Mouse (Mus musculus): ENCODE results near the gene Supt3.

Supt3 gene

GRCm38 (mm10) chr17:45053371-45053770 is 276.4 kb downstream of the Supt3 start:
- in situ Hi-C loops (cut with MboI, MseI): no loop called here

- in situ Hi-C loops (cut with MboI, MseI): no loop called here
These were observed 277.6 kb downstream of the Supt3 start for GRCm38 (mm10) chr17:45054526-45054925.

- in situ Hi-C loops (cut with MboI, MseI): no loop called here
These were observed 279.9 kb downstream of the Supt3 start for GRCm38 (mm10) chr17:45056894-45057293.

DNA sequence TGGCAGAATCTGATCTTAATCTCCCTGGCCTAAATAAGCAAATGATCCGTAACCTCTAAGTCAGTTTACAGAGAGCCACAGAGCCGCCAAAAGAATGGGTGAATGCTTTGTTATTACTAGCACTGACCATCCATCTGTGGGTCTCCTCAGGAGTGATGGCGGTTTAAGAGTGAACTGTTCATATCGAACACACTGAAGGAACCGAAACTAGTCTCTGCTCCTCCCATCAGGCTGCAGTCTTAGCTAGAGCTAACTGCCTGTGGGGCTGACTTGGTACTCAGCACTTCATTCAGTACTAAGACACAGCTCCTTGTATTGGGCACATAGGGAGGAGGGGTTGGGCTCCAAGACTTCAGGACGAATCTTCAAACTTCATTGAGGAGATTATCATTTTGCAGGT is 280.8 kb downstream of the Supt3 start:
- in situ Hi-C loops (cut with MboI, MseI): no loop called here

- in situ Hi-C loops (cut with MboI, MseI): no loop called here
These were observed 281.8 kb downstream of the Supt3 start for GRCm38 (mm10) chr17:45058566-45059363.

DNA sequence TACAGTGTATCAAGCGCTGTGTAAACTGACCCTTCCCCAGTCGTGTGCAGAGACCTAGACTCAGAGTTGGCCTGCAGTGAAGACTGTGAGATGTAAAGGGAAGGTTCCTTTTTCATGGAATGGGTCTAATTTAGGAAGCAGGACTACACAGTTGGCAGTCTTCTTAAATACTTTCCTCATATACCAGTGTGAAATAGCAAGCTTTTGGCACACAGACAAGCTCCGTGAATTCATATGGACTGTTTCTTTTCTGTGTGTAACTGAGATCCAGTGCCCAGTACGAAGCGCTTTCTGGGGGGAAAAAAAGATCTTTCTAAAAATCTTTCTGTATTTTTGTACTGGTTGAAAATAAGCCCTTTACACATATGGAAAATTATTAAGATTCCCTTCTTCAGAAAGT is 286.8 kb downstream of the Supt3 start:
- in situ Hi-C loops (cut with MboI, MseI): no loop called here

- in situ Hi-C loops (cut with MboI, MseI): no loop called here
These were observed 288.5 kb downstream of the Supt3 start for GRCm38 (mm10) chr17:45065465-45065864.

GRCm38 (mm10) chr17:45067441-45067840 is 290.5 kb downstream of the Supt3 start:
- in situ Hi-C loops (cut with MboI, MseI): no loop called here

GRCm38 (mm10) chr17:45068321-45068720 is 291.4 kb downstream of the Supt3 start:
- in situ Hi-C loops (cut with MboI, MseI): no loop called here

GRCm38 (mm10) chr17:45072495-45073347 is 295.8 kb downstream of the Supt3 start:
- in situ Hi-C loops (cut with MboI, MseI): loop anchor here (5.0 to 10.0 kb wide), 2 partner anchors 75 to 302 kb away; no protein-coding TSS in a partner anchor

- in situ Hi-C loops (cut with MboI, MseI): loop anchor here (5.0 to 10.0 kb wide), 2 partner anchors 74 to 302 kb away; no protein-coding TSS in a partner anchor
These were observed 296.3 kb downstream of the Supt3 start for GRCm38 (mm10) chr17:45073348-45073634.

GRCm38 (mm10) chr17:45073779-45074178 is 296.8 kb downstream of the Supt3 start:
- in situ Hi-C loops (cut with MboI, MseI): loop anchor here (5.0 to 10.0 kb wide), 2 partner anchors 74 to 301 kb away; no protein-coding TSS in a partner anchor

- in situ Hi-C loops (cut with MboI, MseI): loop anchor here (10.0 kb wide), 1 partner anchor 298 kb away; no protein-coding TSS in a partner anchor
These were observed 300.0 kb downstream of the Supt3 start for GRCm38 (mm10) chr17:45076951-45077350.

DNA sequence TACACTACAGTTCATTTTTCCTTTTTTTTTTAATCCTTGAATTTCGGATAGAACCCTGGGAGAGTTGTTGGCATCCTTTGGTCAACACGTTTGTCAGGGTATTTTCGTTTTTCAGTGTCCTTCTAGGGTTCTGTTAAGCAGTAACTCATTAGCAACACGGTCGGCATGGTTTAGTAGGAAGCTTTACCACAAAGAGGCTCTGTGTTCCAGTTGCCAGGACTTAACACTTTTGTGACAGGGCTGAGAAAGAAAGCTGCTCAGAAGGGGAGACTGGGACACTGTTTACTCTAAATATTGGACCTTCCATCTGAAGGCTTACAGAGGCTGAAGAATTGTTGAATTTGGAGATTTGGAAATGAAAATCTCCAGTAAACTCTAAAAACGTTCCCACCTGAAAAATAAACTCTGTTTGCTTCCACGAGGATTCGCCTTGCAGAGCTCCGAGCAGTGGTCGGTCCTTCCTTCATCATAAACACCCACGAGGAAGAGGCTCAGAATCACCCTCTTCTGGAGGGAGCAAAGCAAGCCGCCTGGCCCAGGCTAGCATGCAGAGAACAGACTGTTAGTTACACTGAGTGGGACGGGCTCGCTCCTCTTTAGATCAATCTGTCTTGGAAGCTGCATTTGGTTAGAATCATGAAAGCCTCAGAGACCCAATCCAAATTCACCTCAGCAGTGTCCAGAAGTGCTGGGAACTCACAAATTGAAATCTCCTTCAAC is 301.1 kb downstream of the Supt3 start:
- in situ Hi-C loops (cut with MboI, MseI): loop anchor here (10.0 kb wide), 1 partner anchor 297 kb away; no protein-coding TSS in a partner anchor

GRCm38 (mm10) chr17:45081521-45081920 is 304.6 kb downstream of the Supt3 start:
- in situ Hi-C loops (cut with MboI, MseI): no loop called here

DNA sequence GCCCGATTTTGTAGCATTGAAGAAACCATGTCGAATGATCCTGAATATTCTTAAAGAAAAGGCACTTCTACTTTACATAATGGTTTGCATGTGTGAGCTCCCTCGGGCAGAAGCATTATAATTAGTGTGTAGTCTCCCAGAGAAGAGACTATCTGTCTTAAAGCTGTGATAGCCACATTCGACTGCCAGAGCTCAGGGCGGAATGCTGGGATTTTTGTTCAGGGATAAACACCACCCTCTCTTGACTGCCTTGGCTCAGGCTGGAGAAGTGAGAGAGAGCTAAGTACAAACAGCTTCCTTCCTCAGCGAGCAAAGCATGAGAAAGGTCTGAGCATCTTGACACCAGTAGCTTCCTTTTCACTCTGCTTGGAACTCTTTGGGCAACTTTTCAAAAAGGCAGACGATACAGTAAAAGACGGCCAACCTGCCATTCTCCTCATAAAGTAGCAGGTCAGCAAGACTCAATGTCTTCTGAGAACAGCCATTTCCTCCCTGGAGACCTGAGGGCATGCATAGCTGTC is 305.1 kb downstream of the Supt3 start:
- in situ Hi-C loops (cut with MboI, MseI): no loop called here

DNA sequence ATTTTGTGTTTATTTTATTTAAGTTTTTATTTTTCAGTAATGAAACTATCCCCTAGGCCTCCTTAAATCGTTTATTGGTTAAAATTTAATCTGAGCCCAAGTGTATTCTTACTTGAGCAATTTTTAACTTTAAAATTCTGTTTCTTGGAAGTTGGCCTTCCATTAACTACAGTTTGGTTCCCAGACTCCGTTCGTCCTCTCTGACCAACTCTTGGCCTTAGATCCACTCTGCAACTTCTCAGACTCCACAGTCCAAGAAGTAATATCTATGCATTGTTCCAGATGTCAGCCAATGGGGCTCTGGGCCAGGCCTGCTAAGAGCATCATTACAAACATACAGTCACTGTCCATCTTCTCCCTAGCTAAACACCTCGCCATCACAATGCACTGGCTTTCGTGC is 309.4 kb downstream of the Supt3 start:
- in situ Hi-C loops (cut with MboI, MseI): no loop called here

- in situ Hi-C loops (cut with MboI, MseI): no loop called here
These were observed 310.1 kb downstream of the Supt3 start for GRCm38 (mm10) chr17:45087022-45087421.

- in situ Hi-C loops (cut with MboI, MseI): no loop called here
These were observed 324.1 kb downstream of the Supt3 start for GRCm38 (mm10) chr17:45101064-45101463.

DNA sequence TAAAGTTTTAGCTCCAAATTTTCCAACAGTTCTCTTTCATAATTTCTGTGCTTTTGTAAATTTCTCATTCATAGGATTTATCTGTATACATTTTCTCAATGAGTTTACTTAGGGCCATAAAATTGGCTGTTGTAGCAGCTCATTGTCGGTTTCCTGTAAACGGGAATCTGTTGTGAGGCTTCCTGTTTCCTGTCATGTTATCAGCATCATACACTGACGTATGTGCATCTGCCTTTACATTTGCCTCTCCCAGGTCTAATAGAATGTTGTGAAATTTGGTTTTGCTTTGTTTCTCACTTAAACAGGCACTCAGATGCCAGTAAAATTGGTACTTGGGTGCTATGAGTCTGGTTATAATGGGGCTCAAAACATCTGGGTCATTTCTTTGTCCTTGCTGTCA is 338.4 kb downstream of the Supt3 start:
- in situ Hi-C loops (cut with MboI, MseI): no loop called here

DNA sequence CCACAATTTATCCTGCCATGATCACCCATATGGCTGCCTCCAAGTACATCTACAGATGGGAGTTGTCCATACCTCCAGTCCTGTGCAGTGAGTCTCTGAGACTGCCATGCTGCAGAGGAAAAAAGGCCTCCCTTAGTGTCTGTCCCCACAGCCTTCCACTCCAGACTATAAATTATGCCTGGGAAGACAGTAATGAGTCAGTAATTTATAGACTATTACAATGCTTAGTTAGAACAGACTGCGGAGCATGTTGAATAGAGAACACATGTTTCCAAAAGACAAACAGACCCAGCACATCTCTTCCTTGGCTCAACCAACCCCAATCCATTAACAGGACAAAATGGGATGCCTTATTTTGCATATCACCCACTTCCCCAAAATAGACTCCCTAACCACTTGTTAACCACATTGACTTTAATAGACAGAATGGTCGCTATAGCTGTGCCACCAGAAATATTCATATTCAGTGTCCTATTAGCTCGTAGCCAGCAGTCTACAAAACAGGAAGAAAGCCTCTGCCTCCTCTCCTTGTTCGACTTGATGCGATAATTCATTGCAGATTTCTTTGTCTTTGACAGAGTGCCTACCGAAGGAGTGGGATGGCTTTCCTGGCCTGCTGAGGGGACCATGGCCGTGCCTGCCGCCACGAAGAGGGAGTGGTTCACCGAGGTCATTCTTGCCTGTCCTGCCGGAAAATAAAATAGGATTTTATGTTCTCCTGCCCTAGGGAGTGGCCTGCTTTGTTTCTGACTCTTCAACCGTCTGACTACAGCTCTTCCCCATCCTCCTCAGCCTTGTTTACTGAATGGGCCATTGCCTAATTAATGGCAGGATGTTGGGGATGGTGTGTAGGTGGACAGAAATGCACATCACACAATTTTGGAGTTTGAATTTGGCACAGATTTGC is 341.9 kb downstream of the Supt3 start:
- in situ Hi-C loops (cut with MboI, MseI): no loop called here
